Mouse (Mus musculus) stomach, adult 2 months (tissue): Measurements from ENCODE around the gene Xlr5c. TPM values are rescaled to one million over a fixed set of nuclear protein-coding genes. Genes with fewer than 3 reads are reported as not detected.

Experiments
- polyA plus RNA-seq: library from polyadenylated mRNA; depleted of rRNA; stranded (reverse); fragments of >200 nt; gene quantifications from 2 replicates; pipeline ENCODE4 v1.2.3, GENCODE M21; 2012; rRNA removed

Gene Xlr5c
- polyA plus RNA-seq: not detected in 2 replicates

GRCm38 (mm10) chrX:73292876-73293275, at the start of gene Xlr5c, which contains the start of gene Xlr5a:
Gene Xlr5c (minus strand): TSS chrX:73292976.
Gene Xlr5a (minus strand): TSS chrX:73292976.

GRCm38 (mm10) chrX:73342483-73342895, 49.7 kb upstream of the Xlr5c start, which contains the start of gene Zfp275:
Gene Zfp275 (plus strand): TSS chrX:73342621.

GRCm38 (mm10) chrX:73336740-73337139, 44.0 kb upstream of the Xlr5c start, which contains the start of gene Gm45015:
Gene Gm45015 (minus strand): TSS chrX:73336840.

GRCm38 (mm10) chrX:73265270-73265669, 27.5 kb downstream of the Xlr5c start, which contains the start of gene Xlr3c:
Gene Xlr3c (minus strand): TSS chrX:73265390.

DNA sequence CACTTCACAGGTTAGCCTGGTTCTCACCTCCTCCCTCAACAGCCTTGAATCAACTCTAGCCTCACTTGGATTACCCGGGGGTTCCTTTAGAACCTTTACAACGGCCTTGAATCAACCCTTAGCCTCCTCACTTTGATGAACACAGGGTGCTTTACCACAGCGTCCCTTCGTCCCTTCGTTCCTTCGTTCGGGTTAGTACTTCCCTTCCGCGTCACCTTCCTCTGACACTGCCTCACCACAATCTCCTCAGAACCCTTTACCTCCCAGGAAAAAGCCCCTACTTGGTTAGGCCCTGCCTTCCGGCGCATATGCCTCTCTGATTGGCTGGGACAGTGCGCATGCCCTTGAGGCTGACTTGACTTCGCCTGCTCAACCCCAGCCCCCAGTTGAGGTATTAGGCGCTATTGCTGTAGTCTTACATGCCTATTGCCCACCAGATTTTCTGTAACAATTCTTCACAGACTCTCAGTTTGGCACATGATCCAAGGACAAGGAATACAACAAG, 49.9 kb downstream of the Xlr5c start, which contains the start of gene Xlr4c:
TSS of gene Xlr4c (minus strand) at position 310 of the 505 bp plus-strand sequence.

Other genes starting within 250 kb of the Xlr5c start
- gene Pnma3, start 228.2 kb downstream of the Xlr5c start, polyA plus RNA-seq: not detected in 2 replicates
- gene Xlr4a, start 210.5 kb downstream of the Xlr5c start, polyA plus RNA-seq: not detected in 2 replicates
- 0.29 and 1.0 TPM in 2 replicates for gene Xlr3a, start 195.9 kb downstream of the Xlr5c start, polyA plus RNA-seq
- 0.02 TPM in 1 of 2 replicates, not detected in the other for gene Gm14685, start 175.9 kb downstream of the Xlr5c start, polyA plus RNA-seq
- not detected in 2 replicates for gene Xlr5b, start 144.2 kb downstream of the Xlr5c start, polyA plus RNA-seq
- not detected in 2 replicates for gene DXBay18, start 143.5 kb downstream of the Xlr5c start, polyA plus RNA-seq
- not detected in 2 replicates for gene Spin2d, start 116.0 kb downstream of the Xlr5c start, polyA plus RNA-seq
- gene Xlr3b, start 100.8 kb downstream of the Xlr5c start, polyA plus RNA-seq: 0.06 TPM in 1 of 2 replicates, not detected in the other
- gene Xlr4b, start 78.6 kb downstream of the Xlr5c start, polyA plus RNA-seq: not detected in 2 replicates
- gene F8a, start 64.7 kb downstream of the Xlr5c start, polyA plus RNA-seq: 20.4 and 37.1 TPM in 2 replicates
- not detected in 2 replicates for gene Xlr4c, start 49.8 kb downstream of the Xlr5c start, polyA plus RNA-seq
- not detected in 2 replicates for gene Xlr3c, start 27.6 kb downstream of the Xlr5c start, polyA plus RNA-seq
- not detected in 2 replicates for gene Xlr5a, start within 50 bp of the Xlr5c start, polyA plus RNA-seq
- not detected in 2 replicates for gene Gm45015, start 43.9 kb upstream of the Xlr5c start, polyA plus RNA-seq
- gene Zfp275, start 49.6 kb upstream of the Xlr5c start, polyA plus RNA-seq: 2.1 and 2.9 TPM in 2 replicates
- gene Gm18336, start 105.8 kb upstream of the Xlr5c start, polyA plus RNA-seq: not detected in 2 replicates
- gene Zfp92, start 118.1 kb upstream of the Xlr5c start, polyA plus RNA-seq: 0.03 TPM in 1 of 2 replicates, not detected in the other
- 97.8 and 195 TPM in 2 replicates for gene Trex2, start 142.4 kb upstream of the Xlr5c start, polyA plus RNA-seq
- gene Haus7, start 166.1 kb upstream of the Xlr5c start, polyA plus RNA-seq: 6.3 and 7.0 TPM in 2 replicates
- 139 and 158 TPM in 2 replicates for gene Bgn, start 190.6 kb upstream of the Xlr5c start, polyA plus RNA-seq
- gene Atp2b3, start 210.1 kb upstream of the Xlr5c start, polyA plus RNA-seq: 0.06 and 0.10 TPM in 2 replicates